In genomic region chr15:59232290-59232689, GRCm38 (mm10) we compare ENCODE assay signal across 11 mouse cellular contexts.
"Had no signal": no experiment of that assay in that cellular context is flagged by ENCODE, and none has a peak within 500 bp of the region (broad histone marks: within the 10 kb centered on the region; RNA-seq: fewer than 3 reads in every experiment).

No protein-coding gene starts in this region.

- DNase-seq: lung, adult 2 months; lung, postnatal 36 days; right cerebral cortex, adult 18-20 months; right cerebral cortex, postnatal 25 days; thymus, postnatal 36 days had no signal

- H3K9me3 ChIP-seq: limb, embryonic 10.5 days; liver, embryonic 15.5 days had no signal

- H3K27me3 ChIP-seq: liver, embryonic 15.5 days; midbrain, embryonic 13.5 days had no signal

- ATAC-seq: lung, postnatal 0 days; midbrain, embryonic 13.5 days had no signal

- H3K4me2 ChIP-seq: liver, embryonic 11.5 days; liver, embryonic 15.5 days; midbrain, embryonic 13.5 days had no signal

- H3K36me3 ChIP-seq: limb, embryonic 10.5 days; liver, embryonic 15.5 days; midbrain, embryonic 13.5 days had no signal

- H3K4me3 ChIP-seq: left cerebral cortex, adult 2 months; limb, embryonic 10.5 days; liver, embryonic 15.5 days; midbrain, embryonic 13.5 days had no signal

- H3K4me1 ChIP-seq: limb, embryonic 10.5 days; liver, embryonic 15.5 days; midbrain, embryonic 13.5 days had no signal

- H3K27ac ChIP-seq: left cerebral cortex, adult 2 months; limb, embryonic 10.5 days; liver, embryonic 15.5 days; midbrain, embryonic 13.5 days had no signal

- H3K9ac ChIP-seq: liver, embryonic 15.5 days; midbrain, embryonic 13.5 days had no signal
